Mouse (Mus musculus): ENCODE measurements at regions not wholly inside any gene's neighbourhood (a gene's known extent, or its start where the extent isn't known, plus 50 kb on each side); places are given as distances from the start of the nearest gene placed in this dataset.

DNA sequence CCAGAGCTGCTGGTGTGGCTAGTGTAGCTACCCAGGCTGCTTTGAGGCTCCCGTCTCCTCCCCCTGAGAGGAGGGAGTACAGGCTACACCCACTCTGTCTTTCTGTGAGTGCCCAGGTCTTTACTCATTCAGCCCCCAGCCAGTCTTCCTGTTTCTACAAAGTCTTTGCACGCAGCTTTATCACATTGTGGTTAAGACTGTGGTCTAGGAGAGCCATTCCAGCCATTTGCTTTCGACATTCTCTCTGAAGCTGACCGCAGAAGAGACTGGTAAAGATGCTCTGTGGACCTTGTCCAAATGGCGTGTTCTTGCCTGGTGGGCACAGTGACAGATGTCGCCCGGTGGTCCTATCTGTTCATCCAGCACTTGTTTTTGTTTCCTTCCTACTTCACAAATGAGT is 62.0 kb downstream of the Tpra1 start:
- Histone ChIP-seq H3K4me2 (replicated peaks) (no peak overlapping the region), H3K4me3 (no peak overlapping the region), H3K4me1 (peaks cover 21% of the 10 kb centered on the region), H3K27me3 (no peaks in the 10 kb centered on the region), H3K9ac (replicated peaks) (no peak overlapping the region), H3K9me3 (no peaks in the 10 kb centered on the region), H3K36me3 (no peaks in the 10 kb centered on the region), H3K27ac (replicated peaks) (no peak overlapping the region)
- WGBS, result 85% methylated on average over 7 of the region's 7 CpGs
- no peak for ATAC-seq (replicated peaks)

DNA sequence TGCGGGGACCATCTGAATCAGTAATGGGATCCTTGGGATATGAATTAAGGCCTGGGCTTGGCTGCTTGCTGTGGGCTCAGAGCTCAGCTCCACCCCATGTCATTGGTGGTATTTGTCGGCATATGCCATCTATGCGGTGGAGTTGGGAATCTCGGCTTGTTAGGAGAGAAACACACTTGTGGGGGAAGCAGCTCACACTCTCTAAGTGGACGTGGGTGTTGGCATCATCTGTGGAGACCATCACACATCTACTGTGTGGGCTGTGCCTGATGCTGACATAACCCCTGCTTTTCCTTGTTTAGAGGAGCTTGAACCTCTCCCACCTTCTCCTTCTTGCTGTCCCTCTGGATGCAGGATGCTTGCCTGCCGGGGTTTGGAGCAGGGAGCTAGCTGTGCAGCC is 62.9 kb downstream of the Tpra1 start:
- Histone ChIP-seq H3K36me3 (no peaks in the 10 kb centered on the region), H3K9me3 (no peaks in the 10 kb centered on the region), H3K4me2 (replicated peaks) (no peak overlapping the region), H3K4me1 (peaks cover 16% of the 10 kb centered on the region), H3K9ac (replicated peaks) (no peak overlapping the region), H3K4me3 (no peak overlapping the region), H3K27me3 (no peaks in the 10 kb centered on the region), H3K27ac (replicated peaks) (no peak overlapping the region)
- no peak for ATAC-seq (replicated peaks)
- 86% methylated on average over 6 of the region's 6 CpGs for WGBS

DNA sequence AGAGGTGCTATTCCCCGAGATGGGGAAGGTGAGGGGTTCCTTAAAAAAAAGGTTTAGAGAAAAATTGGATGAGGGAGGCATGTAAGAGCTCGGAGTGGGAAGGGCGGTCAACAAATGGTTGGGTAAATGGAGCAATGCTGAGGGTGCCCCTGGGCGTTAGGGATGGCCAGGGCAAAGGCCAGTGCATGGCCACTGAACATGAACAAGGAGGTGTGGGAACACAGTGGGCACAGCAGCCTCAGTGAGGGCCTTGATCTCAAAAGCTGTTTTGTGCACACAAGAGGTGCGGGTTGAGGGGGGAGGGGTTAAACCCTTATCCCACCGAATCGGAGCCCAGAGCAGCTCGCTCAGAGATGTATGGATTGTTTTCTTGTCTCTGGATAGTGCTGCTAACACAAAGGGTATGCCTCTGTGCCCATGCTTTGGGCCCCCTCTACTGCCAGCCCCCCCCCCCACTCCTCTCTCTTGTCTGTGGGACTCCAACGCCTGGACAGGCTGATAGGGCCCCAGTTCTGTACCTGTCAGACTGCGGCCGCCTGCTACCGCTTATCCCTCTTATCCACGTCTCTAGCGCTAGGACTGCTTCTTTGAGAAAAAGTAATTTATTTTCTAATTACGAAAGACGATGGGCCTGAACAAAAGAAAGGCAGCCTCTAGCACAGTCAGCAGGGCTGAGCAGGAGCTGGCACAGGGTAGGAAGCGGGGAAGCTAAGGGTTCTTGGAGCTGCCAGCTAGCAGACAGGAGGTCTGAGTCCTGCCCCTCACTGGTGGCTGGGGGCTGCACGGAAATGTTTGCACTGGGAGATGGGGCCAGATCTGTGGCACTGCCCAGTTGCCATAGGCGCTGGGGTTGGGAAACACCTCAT is 63.5 kb downstream of the Tpra1 start:
- no peak overlapping the region for H3K4me3 ChIP-seq
- ATAC-seq (replicated peaks), result peak; percentile 64
- 0 out of 2 replicates have a peak overlapping the region, but pooled peaks have one; percentile 16 for H3K27ac ChIP-seq (replicated peaks)
- no peak overlapping the region for H3K9ac ChIP-seq (replicated peaks)
- H3K27me3 ChIP-seq, result no peaks in the 10 kb centered on the region
- peaks cover 11% of the 10 kb centered on the region for H3K4me1 ChIP-seq
- no peak overlapping the region for H3K4me2 ChIP-seq (replicated peaks)
- no peaks in the 10 kb centered on the region for H3K36me3 ChIP-seq
- H3K9me3 ChIP-seq, result no peaks in the 10 kb centered on the region
- 20% methylated on average over 19 of the region's 19 CpGs for WGBS

DNA sequence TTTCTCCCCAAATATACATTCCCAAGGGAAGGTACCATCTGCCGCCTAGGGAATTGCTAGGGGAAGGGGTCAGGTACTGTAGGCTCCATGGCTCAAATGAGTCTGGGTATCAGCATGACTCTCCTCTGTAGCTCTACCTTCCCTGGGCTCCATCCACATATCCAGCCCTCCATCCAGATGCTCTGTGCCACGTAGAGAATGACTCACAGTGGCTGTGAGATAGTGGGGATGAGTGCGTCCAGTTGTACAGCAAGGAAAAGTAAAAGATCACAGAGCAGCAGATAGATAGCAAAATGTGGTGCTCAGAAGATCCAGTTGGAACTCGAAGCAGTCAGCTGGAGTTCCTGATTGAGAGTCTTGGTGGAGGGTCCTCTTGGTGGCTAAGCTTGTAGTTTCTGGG is 64.5 kb downstream of the Tpra1 start:
- Histone ChIP-seq H3K27ac (replicated peaks) (no peak overlapping the region), H3K4me2 (replicated peaks) (no peak overlapping the region), H3K9ac (replicated peaks) (no peak overlapping the region), H3K4me1 (peaks cover 14% of the 10 kb centered on the region), H3K9me3 (no peaks in the 10 kb centered on the region), H3K4me3 (no peak overlapping the region), H3K27me3 (no peaks in the 10 kb centered on the region), H3K36me3 (no peaks in the 10 kb centered on the region)
- no peak for ATAC-seq (replicated peaks)
- WGBS, result 86% methylated on average over 4 of the region's 4 CpGs

DNA sequence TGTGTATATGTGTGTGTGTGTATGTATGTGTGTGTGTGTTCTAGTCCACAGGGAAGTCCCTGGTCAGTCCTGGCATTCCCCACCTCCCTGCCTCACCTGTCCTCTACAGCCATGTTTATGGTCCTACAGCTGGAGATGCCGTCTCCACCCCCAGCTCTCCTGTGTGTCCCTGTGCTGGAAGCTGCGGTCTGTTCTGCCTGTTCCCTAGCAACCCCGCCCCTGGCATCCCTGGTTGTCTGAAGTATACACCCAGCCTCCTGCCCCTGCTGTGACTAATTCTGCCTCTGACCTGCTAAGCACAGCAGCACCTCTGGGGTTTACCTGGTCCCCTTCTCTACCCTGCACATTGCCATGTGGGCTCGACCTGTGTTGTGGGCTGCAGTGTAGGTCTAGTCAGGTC is 66.8 kb downstream of the Tpra1 start:
- H3K4me1 ChIP-seq, result peaks cover 24% of the 10 kb centered on the region
- H3K9me3 ChIP-seq, result no peaks in the 10 kb centered on the region
- no peak overlapping the region for H3K27ac ChIP-seq (replicated peaks)
- 50% methylated on average over 4 of the region's 4 CpGs for WGBS
- no peak overlapping the region for H3K9ac ChIP-seq (replicated peaks)
- H3K27me3 ChIP-seq, result no peaks in the 10 kb centered on the region
- no peak overlapping the region for H3K4me2 ChIP-seq (replicated peaks)
- ATAC-seq (replicated peaks), result no peak
- no peak overlapping the region for H3K4me3 ChIP-seq
- no peaks in the 10 kb centered on the region for H3K36me3 ChIP-seq

DNA sequence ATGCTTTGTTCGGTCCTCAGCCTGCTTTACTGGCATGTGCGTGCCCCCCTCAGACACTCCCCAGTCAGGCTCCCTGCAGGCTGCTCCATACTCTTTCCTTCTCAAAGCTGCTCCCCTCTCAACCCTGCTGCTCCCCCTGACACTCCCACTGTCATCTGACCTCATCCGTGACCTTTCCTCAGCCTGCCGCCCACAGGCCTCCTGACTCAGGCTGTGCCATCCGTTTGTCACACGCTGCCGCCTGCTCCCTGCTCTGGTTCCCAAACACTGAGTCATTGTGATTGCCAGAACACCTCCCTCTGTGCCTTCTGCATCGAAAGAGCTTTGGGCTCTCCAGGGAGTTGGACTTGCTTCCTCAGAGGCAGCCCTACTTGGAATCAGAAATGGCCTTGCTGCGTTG is 69.7 kb downstream of the Tpra1 start:
- Histone ChIP-seq H3K4me2 (replicated peaks) (no peak overlapping the region), H3K27ac (replicated peaks) (no peak overlapping the region), H3K27me3 (no peaks in the 10 kb centered on the region), H3K9me3 (no peaks in the 10 kb centered on the region), H3K4me3 (no peak overlapping the region), H3K36me3 (no peaks in the 10 kb centered on the region), H3K9ac (replicated peaks) (0 out of 2 replicates have a peak overlapping the region, but pooled peaks have one; percentile 1), H3K4me1 (peaks cover 33% of the 10 kb centered on the region)
- no peak for ATAC-seq (replicated peaks)
- WGBS, result 28% methylated on average over 9 of the region's 9 CpGs

DNA sequence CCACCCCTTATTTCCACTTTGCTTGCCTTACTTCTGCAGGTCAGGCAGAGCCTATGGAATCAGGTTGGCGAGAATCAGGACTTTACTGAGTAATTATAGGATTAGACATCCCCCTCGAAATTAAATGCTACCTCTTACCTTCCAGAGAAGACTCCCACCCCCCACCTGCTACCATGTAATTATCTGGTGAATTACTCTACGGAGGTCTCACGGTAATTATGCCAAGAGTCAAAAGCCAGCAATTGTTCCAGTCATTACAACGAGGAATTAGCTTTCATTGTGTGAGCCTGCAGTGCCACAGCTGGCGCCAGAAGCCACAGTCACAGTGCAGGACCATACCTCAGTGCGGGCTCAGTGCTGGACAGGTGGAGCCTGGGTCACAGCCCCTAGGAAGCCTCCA is 72.4 kb downstream of the Tpra1 start:
- H3K4me3 ChIP-seq, result no peak overlapping the region
- H3K27ac ChIP-seq (replicated peaks), result 0 out of 2 replicates have a peak overlapping the region, but pooled peaks have one; percentile 47
- no peak for ATAC-seq (replicated peaks)
- no peaks in the 10 kb centered on the region for H3K9me3 ChIP-seq
- no peaks in the 10 kb centered on the region for H3K36me3 ChIP-seq
- WGBS, result 7% methylated on average over 7 of the region's 7 CpGs
- H3K4me1 ChIP-seq, result peaks cover 39% of the 10 kb centered on the region
- no peak overlapping the region for H3K4me2 ChIP-seq (replicated peaks)
- no peak overlapping the region for H3K9ac ChIP-seq (replicated peaks)
- no peaks in the 10 kb centered on the region for H3K27me3 ChIP-seq

DNA sequence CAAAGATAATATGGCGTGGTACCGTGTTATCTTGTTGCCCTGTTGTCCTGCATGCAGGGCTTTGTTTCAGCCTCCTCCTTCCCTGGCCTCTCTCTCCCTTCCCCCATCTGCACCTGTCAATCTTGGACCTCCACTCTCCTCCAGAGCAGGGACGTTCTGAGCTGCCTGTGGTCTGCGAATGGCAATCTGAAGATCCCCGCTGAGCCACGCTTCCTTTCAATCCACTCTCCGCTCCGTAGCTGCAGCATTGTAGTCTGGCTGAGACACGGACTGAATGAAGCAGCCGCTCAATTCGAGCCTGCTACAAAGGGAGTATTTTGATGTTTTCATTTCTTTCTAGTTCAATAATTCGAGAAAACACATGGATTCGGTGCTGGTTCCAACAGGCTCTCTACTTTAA is 74.5 kb downstream of the Tpra1 start:
- no peaks in the 10 kb centered on the region for H3K36me3 ChIP-seq
- no peak overlapping the region for H3K9ac ChIP-seq (replicated peaks)
- no peaks in the 10 kb centered on the region for H3K27me3 ChIP-seq
- H3K9me3 ChIP-seq, result no peaks in the 10 kb centered on the region
- peak overlapping the region; percentile 66 for H3K27ac ChIP-seq (replicated peaks)
- H3K4me2 ChIP-seq (replicated peaks), result peak overlapping the region; percentile 11
- peaks cover 50% of the 10 kb centered on the region for H3K4me1 ChIP-seq
- no peak overlapping the region for H3K4me3 ChIP-seq
- WGBS, result 4% methylated on average over 13 of the region's 13 CpGs
- ATAC-seq (replicated peaks), result peak; percentile 39; the same call in 1 of the 2 replicates

DNA sequence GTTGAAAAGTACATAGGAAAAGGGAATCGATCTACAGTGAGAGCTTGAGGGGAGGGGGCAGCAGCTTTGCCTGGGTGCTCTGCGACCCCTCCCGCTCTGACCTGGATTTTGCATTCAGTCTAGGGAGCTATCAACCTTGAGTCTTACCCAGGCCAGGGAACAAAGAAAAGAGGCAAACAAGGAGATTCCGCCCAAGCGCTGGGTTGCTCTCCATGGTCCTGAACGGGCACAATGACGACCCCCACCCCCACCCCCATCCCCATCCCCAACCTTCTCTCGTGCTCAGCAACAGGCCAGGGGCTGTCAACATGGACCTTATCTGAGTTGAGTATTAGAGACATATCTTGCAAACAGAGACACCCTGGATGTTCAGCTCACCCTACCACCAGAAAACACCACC is 74.9 kb downstream of the Tpra1 start:
- H3K4me1 ChIP-seq, result peaks cover 49% of the 10 kb centered on the region
- no peaks in the 10 kb centered on the region for H3K36me3 ChIP-seq
- H3K4me3 ChIP-seq, result no peak overlapping the region
- H3K4me2 ChIP-seq (replicated peaks), result peak overlapping the region; percentile 11; the same call in 1 of the 2 replicates
- ATAC-seq (replicated peaks), result no peak
- no peaks in the 10 kb centered on the region for H3K9me3 ChIP-seq
- H3K9ac ChIP-seq (replicated peaks), result no peak overlapping the region
- WGBS, result 2% methylated on average over 8 of the region's 8 CpGs
- H3K27me3 ChIP-seq, result no peaks in the 10 kb centered on the region
- peak overlapping the region; percentile 66 for H3K27ac ChIP-seq (replicated peaks)

DNA sequence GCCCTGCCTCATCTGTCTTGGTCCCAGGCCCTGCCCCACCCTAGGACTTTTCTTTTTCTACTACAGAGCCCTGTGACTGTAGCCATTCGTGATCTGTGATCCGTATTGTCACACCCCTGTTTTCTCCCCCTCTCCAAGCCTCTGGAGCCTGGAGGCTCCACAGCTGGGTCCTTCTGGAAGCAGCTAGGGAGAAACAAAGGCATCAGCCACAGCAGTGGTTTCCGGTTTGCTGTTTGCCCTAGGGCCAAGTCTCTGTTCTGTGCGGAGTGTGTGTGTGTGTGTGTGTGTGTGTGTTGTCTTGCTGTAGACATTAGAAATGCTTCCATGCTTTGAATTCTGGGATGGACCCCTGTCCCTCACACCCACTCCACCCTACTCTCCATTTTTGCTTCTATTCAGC is 76.9 kb downstream of the Tpra1 start:
- 41% methylated on average over 4 of the region's 4 CpGs for WGBS
- Histone ChIP-seq H3K27me3 (no peaks in the 10 kb centered on the region), H3K4me2 (replicated peaks) (no peak overlapping the region), H3K4me3 (no peak overlapping the region), H3K9me3 (no peaks in the 10 kb centered on the region), H3K4me1 (peaks cover 44% of the 10 kb centered on the region), H3K36me3 (no peaks in the 10 kb centered on the region), H3K27ac (replicated peaks) (0 out of 2 replicates have a peak overlapping the region, but pooled peaks have one; percentile 64), H3K9ac (replicated peaks) (no peak overlapping the region)
- no peak for ATAC-seq (replicated peaks)

DNA sequence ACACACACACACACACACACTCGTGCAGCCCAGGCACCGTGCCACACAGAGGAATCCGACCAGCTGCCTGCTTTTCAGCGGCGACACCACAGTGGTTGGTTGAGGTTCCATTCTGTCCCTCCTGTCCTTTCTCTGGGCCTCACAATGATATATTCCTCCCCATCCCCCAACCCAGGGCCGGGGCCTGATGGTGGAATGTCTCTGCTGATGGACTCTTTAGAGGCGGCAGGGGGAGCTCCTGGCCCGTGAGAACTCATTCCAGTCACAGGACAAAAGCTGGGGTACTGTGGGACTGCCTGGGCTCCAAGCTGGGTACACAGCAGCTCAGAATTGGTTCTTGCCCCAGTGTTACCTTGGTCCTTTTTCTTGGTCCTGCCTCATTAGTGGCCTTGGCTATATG is 78.1 kb downstream of the Tpra1 start:
- Histone ChIP-seq H3K27me3 (no peaks in the 10 kb centered on the region; the same call in 1 of the 2 replicates), H3K9me3 (no peaks in the 10 kb centered on the region), H3K27ac (replicated peaks) (peak overlapping the region; percentile 64), H3K4me3 (no peak overlapping the region), H3K4me1 (peaks cover 41% of the 10 kb centered on the region), H3K4me2 (replicated peaks) (no peak overlapping the region), H3K36me3 (no peaks in the 10 kb centered on the region), H3K9ac (replicated peaks) (no peak overlapping the region)
- peak; percentile 91 for ATAC-seq (replicated peaks)
- WGBS, result 0% methylated on average over 8 of the region's 8 CpGs

DNA sequence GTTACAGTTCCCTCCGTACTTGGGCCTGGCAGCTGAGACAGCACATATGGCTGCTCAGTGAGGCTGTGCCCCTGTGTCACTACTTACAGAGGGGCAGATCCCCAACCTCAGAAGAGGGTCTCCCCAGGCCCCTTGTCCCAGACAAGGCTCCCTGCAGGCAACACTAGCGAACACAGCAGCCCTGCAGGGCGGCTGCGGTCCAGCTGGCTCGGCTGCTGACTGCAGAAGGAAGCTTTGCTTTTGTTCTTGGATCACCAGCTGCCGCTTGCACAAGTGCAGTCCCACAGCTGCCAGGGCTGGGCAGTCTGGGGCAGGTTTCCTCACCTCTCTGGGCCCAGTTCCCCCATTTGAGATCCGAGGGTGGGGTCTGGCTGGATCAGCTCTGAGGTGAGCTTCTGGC is 79.5 kb downstream of the Tpra1 start:
- Histone ChIP-seq H3K27ac (replicated peaks) (peak overlapping the region; percentile 47), H3K9ac (replicated peaks) (no peak overlapping the region; the same call in 1 of the 2 replicates), H3K27me3 (no peaks in the 10 kb centered on the region; the same call in 1 of the 2 replicates), H3K4me1 (peaks cover 33% of the 10 kb centered on the region), H3K9me3 (no peaks in the 10 kb centered on the region), H3K36me3 (no peaks in the 10 kb centered on the region), H3K4me2 (replicated peaks) (no peak overlapping the region), H3K4me3 (no peak overlapping the region)
- WGBS, result 8% methylated on average over 7 of the region's 7 CpGs
- peak; percentile 12; the same call in 1 of the 2 replicates for ATAC-seq (replicated peaks)
